Mouse (Mus musculus): ENCODE measurements around the gene Cmip. TPM values are rescaled to one million over a fixed set of nuclear protein-coding genes. Genes with fewer than 3 reads are reported as not detected.

The Cmip gene
- polyA plus RNA-seq, 1 experiment from 2014 or later, result 11.5 TPM

DNA sequence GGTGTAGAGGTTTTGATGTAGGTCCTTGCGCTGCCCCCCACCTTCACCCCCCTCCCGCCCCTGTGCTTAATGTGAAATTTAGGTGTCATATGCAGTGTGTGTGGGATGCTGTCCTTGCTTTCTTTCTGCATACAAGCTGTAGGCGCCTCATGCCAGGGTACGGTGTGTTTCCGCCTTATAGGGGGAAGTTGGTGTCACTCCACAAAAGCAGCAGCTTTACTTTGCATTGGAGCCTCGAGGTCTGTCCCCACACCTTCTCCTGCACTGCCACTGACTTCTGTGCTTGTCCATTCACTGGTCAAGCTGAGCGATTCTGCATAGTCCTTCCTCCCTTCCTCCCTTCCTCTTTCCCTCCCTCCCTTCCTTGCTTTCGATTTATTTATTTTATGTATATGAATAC, 250.8 kb downstream of the Cmip start:
- WGBS (ENCODE audit: insufficient replicate concordance), result 55% methylated on average over 8 of the region's 8 CpGs
- Histone ChIP-seq H3K36me3 (replicated peaks) (no peaks in the 10 kb centered on the region), H3K4me3 (replicated peaks) (no peak overlapping the region), H3K4me2 (no peak overlapping the region), H3K27me3 (no peaks in the 10 kb centered on the region), H3K9ac (no peak overlapping the region), H3K4me1 (replicated peaks) (0 out of 2 replicates have a peak, but pooled peaks cover 2% of the 10 kb centered on the region), H3K27ac (replicated peaks) (no peak overlapping the region), H3K9me3 (replicated peaks) (no peaks in the 10 kb centered on the region)
- ATAC-seq (ENCODE audit: insufficient read depth), result no peak

Small RNA genes within 50 kb of the gene (microRNA-seq; reads per million reads assigned to microRNA genes)
- gene Mir7077 (not detected), gene Mir7078 (not detected)

Other genes with a start within 250 kb of the Cmip start
- not detected in 2 replicates for gene Pkd1l2, start 174.6 kb upstream of the Cmip start, polyA plus RNA-seq (2015; fragmentation: Nextera tagmentation; extraction: Ambion mirVana)
- 6.0 and 6.2 TPM in 2 replicates for gene Bco1, start 161.2 kb upstream of the Cmip start, polyA plus RNA-seq (2015; fragmentation: Nextera tagmentation; extraction: Ambion mirVana)
- 0.79 and 0.98 TPM in 2 replicates for gene Gan, start 98.9 kb upstream of the Cmip start, polyA plus RNA-seq (2015; fragmentation: Nextera tagmentation; extraction: Ambion mirVana)
- gene Plcg2, start 241.2 kb downstream of the Cmip start, polyA plus RNA-seq (2015; fragmentation: Nextera tagmentation; extraction: Ambion mirVana), result 7.4 and 8.2 TPM in 2 replicates